Mouse (Mus musculus): ENCODE measurements at regions not wholly inside any gene's neighbourhood (a gene's known extent, or its start where the extent isn't known, plus 50 kb on each side); places are given as distances from the start of the nearest gene placed in this dataset.

- TF ChIP-seq GATA1 (IDR thresholded peaks at IDR 0.05; ENCODE audit: borderline replicate concordance, low read length) (no peak), FLI1 (IDR thresholded peaks at IDR 0.05; ENCODE audit: low read length) (no peak)
These were observed 483.2 kb upstream of the Klf4 start for GRCm38 (mm10) chr4:56015481-56015880.
